Mouse (Mus musculus) spleen, adult 2 months (tissue): ENCODE results near the gene Pa2g4.

ENCODE experiments used
- CTCF ChIP-seq: fragments of 200-500 bp; IDR thresholded peaks from 2 replicates; pipeline ENCODE4 v1.5.1; 2011; ENCODE audit warnings: mild to moderate bottlenecking, inconsistent platforms; ENCODE audit not compliant: insufficient read depth, insufficient read length, insufficient replicate concordance; ENCODE audit errors: extremely low read depth
- POLR2A ChIP-seq: fragments of 200-500 bp; IDR thresholded peaks from 2 replicates; pipeline ENCODE4 v1.6.1; 2011; ENCODE audit warnings: low read depth, low read length, inconsistent platforms

GRCm38 (mm10) chr10:128516029-128516428 lies 49.8 kb downstream of the Pa2g4 start:
- TF ChIP-seq POLR2A, result no peak
- TF ChIP-seq CTCF, result no peak
